Mouse (Mus musculus): ENCODE measurements around the gene Tusc2.
"Not testable (repeated sequence)": the region's sequence is repeated elsewhere in the genome, so short reads cannot be mapped to it uniquely, and the experiment has no call there.

The Tusc2 gene

DNA sequence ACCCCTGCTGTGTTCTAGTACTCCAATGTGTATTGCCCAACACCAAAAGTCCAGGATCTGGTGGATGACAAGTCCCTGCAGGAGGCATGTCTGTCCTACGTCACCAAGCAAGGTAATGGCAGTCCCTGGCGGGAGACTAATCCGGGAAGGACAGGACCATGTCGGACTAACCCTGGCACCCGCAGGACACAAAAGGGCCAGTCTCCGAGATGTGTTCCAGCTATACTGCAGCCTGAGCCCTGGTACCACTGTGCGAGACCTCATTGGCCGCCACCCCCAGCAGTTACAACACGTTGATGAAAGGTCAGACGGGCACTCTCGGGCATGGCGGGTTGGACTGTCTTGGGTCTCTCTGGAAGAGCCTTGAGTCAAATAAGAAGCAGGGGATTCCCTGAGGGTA is 18.3 kb upstream of the Tusc2 start:
- DNase-seq (ENCODE audit: low read depth in 1 of 2, low spot score in 2 of 2) = no peak

DNA sequence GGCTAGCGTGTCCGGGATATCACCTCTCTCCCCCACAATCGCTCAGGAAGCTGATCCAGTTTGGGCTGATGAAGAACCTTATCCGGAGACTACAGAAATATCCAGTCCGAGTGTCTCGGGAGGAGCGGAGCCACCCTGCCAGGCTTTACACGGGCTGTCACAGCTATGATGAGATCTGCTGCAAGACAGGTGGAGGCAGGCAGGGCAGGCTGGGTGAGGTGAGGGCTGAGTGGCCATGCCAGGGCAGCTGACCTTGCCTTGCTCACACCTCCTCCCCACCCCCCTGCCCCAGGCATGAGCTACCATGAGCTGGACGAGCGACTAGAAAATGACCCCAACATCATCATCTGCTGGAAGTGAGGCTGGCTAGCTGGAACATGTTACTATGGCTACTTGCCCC is 17.9 kb upstream of the Tusc2 start:
- DNase-seq (ENCODE audit: low read depth in 1 of 2, low spot score in 2 of 2) = no peak

DNA sequence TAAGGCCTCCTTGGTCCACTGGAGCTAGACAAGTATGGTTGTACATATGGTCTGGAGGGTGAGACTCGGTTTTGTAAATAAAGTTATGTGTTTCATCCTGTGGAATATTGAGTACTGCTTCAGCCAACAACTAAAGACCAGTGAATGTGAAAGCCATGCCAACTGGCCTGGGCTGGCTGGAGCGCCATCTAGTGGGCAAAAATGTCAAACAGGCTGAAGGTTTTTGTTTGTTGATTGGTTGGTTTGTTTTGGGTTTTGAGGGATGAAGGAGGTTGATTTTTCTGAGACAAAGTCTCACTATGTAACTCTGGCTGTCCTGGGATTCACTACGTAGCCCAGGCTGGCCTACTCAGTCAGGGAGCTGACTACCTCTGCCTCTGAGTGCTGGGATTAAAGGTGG is 17.5 kb upstream of the Tusc2 start:
- DNase-seq (ENCODE audit: low read depth in 1 of 2, low spot score in 2 of 2) = peak in 1 of 2 experiments; percentile 58

DNA sequence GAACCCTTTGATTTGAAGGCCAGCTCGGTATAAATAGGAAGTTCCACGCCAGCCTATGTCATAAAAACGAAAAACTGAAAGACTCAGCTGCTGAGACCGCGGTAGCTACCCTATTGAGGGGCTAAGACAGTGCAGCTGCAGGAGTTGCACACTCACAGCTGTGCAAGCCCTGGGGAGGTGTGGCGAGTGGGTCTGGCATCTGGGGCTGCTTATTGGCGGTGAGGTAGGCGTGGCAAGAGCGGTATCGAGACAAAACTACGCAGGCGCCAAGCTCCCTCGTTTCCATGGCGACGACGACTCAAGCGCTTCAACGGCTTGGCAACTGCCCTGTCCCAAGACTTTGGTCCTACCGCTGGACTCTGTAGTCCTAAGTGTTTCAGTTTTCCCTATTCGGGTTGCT is 16.0 kb upstream of the Tusc2 start, which contains the start of gene Zmynd10:
Zmynd10 (plus strand) TSS at position 273 of the 400 bp plus-strand sequence.
- DNase-seq (ENCODE audit: low read depth in 1 of 2, low spot score in 2 of 2) = peak; percentile 55 to 60

DNA sequence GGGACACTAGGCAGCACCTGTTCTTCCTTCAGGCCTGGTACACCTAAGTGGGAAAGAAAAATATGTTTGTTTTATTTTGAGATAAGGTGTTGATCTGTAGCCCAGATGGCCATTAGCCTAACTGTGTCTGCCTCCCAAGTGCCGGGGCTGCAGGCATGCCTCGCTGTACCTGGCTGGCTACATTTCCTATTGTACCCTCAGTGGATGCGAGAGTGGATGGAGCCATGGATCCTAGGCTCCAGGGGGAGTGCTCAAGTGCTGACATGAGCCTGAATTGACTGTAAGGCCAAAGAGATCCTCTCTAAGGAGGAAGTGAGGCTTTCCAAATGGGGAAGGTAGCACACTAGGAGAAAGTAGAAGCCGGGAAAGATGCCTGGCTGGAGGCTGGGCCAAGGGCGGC is 15.1 kb upstream of the Tusc2 start:
- DNase-seq (ENCODE audit: low read depth in 1 of 2, low spot score in 2 of 2) = no peak

DNA sequence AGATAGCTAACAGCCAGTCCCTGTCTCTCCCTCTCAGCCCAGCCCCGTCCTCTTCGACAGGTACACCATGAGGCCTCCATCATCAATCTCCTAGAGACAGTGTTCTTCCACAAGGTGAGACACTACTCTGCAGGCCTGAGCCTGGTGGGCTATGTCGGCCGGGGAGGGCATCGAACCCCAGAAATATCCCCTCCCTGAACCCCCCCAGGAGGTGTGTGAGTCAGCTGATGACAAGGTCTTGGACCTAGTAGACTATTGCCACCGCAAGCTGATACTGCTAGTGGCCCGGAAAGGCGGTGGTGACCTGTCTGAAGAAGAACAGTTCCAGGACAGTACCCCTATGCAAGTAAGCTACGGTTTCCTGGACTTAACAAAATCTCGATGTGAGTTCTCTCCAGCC is 14.2 kb upstream of the Tusc2 start:
- no peak for DNase-seq (ENCODE audit: low read depth in 1 of 2, low spot score in 2 of 2)

DNA sequence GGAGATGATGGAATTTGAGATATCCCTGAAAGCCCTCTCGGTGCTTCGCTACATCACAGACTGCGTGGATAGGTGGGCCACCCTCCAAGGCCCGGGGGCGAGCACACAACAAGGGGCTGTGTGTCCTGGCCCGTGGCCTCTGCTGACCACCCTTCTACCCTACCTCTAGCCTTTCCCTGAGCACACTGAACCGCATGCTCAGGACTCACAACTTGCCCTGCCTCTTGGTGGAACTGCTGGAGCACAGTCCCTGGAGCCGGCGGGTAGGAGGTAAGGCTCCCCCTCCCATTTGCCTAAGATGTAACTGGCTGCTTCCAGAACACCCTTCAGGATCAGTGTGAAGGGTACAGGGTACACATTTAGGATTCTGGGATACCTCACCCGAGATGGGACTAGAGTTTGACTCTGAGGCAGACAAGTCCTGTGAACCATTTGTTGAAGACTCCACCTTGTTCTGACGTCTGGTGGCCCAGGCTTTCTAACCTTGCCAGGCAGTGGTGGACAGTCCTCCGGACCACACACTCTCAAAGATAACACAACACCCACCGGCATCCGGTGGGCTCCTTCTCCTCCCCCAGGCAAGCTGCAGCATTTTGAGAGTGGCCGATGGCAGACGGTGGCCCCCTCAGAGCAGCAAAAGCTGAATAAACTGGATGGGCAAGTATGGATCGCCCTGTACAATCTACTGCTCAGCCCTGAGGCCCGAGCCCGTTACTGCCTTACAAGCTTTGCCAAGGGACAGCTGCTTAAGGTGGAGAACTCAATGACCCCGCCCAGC is 13.6 kb upstream of the Tusc2 start:
- DNase-seq (ENCODE audit: low read depth in 1 of 2, low spot score in 2 of 2) = no peak

DNA sequence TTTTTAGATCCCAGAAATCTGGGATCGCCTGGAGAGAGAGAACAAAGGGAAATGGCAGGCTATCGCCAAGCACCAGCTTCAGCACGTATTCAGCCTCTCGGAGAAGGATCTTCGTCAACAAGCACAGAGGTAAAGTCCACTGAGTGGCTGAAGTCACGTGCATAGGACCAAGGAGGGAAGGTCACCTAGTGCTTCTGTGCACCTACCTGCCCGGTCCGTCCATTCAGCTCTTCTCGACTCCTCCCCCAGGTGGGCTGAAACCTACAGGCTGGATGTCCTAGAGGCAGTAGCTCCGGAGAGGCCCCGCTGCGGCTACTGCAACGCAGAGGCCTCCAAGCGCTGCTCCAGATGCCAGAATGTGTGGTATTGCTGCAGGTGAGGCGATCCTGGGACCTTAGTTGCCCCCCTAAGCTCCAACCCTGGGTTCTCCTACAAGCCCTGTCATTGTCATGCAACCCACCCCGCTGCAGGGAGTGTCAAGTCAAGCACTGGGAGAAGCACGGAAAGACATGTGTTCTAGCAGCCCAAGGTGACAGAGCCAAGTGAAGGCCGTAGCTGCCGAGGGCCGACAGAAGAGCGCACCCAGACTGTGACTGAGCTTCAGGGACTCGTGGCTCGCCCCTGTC is 12.5 kb upstream of the Tusc2 start:
- no peak for DNase-seq (ENCODE audit: low read depth in 1 of 2, low spot score in 2 of 2)

DNA sequence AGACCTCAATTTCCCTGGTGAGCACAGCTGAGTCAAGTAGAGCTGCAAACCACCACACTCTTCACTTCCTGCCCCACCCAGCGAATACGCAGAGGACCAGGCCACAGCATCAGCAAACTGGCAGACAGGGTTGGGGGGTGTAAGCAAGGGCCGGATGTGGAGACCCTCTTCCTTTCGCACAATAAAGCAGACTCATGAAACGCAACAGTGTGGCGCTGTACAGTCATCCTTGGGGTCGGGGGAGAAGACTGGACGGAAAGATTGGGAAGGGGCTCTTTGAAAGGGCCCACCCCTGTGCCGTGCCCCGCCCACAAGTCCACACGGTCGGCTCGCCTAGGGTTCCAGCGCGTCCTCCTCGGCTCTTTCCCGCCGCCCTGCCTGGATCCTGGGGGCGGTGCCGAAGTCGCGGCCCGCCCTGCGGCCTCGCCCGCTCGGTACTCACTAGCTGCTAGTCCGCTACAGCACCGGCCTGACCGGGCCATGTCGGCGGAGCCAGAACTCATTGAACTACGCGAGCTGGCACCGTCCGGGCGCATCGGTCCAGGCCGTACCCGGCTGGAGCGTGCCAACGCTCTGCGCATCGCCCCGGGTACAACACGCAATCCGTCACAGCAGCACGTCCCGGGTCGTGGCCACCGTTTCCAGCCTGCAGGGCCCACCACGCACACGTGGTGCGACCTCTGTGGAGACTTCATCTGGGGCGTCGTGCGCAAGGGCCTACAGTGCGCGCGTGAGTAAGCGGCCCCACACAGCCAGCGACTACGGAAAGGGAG is 11.8 kb upstream of the Tusc2 start, which contains the start of gene Rassf1:
Rassf1 (plus strand) TSS at position 439 of the 773 bp plus-strand sequence.
- DNase-seq (ENCODE audit: low read depth in 1 of 2, low spot score in 2 of 2) = no peak

DNA sequence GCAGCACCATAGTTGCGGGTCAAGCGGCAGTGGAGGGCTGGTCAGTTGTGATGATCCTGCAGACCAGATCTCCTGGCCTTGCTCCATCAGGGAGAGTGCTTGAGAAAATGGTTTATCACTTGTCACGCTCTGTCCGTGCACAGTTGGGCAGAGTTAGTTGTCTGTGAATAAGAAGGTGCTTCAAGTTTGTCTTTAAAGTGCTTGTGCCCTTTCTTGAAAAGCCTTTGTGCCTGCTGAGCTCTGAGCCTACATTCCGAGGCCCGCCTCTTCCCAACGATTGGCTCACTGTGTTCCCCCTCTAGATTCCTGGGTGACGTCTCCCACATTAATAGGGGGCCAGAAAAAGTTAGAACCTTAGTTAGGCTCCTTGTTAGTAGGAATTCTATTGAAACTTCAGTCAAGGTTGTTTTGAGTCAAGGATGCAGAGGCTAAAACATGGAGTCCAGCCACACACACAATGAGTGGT is 11.1 kb upstream of the Tusc2 start:
- DNase-seq (ENCODE audit: low read depth in 1 of 2, low spot score in 2 of 2) = no peak

DNA sequence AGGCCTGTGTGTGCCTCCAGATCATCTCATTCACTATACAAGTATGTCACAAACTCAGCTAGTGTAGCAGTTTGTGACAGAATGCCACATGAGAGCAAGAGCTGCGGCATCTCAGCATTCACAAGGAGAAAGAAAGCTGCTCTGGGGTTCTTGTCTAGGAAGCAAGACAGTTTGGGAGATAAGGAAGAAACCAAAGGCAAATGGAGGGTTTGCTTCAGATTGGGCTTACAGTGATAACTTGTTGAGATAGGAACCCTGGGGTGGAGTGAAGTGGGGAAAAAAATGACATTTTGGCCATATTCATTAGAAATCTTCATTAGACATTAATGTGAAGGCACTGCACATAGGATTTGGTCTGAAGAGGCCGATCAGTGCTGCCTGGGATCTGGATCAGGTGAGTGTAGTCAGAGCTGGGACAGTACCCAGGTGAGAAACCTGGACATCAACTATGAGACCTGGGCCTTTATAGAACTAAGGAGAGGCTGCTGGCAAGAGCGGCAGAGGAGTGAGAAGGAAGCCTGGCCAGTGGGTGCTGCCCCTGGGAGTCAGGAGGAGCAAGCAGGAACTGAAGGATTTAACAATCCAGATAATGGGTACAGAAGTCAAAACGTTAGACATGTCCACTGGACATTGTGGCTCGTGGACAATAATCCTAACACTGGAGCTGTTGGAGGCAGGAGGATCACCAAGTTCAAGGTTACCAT is 10.2 kb upstream of the Tusc2 start:
- no peak for DNase-seq (ENCODE audit: low read depth in 1 of 2, low spot score in 2 of 2)

DNA sequence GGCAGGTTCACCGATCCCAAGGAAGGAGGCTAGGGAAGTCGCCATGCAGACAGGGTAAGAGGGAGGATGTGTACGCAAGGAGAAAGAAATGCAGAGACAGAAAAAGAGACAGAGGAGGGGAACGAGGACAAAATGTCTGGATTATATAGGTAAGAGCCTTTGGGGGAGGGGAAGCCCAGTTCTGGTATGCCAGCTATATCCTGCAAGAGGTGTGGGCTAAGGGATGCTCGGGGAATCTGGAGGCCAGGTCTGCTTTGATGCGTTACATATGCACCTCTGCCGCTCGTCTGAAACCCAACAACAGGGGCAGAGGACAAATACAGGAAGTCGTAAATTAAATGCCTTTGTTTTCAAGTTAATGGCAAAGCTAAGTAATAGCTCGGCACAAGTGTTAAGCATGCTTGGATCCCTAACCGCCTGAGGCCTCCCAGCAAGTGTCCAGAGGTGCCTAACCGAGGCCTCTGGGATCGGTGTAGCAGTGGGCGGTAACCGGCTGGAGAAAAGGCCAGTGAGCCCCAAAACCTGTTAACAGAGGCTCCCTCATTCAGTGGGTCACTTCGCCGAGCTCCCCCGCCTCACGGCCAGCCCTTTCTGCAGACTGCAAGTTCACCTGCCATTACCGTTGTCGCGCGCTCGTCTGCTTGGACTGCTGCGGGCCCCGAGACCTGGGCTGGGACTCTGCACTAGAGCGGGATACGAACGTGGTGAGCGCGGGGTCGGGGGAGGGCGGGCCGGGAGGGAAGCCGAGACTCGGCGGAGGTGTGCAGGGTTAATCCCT is 9.3 kb upstream of the Tusc2 start:
- DNase-seq (ENCODE audit: low read depth in 1 of 2, low spot score in 2 of 2) = no peak

DNA sequence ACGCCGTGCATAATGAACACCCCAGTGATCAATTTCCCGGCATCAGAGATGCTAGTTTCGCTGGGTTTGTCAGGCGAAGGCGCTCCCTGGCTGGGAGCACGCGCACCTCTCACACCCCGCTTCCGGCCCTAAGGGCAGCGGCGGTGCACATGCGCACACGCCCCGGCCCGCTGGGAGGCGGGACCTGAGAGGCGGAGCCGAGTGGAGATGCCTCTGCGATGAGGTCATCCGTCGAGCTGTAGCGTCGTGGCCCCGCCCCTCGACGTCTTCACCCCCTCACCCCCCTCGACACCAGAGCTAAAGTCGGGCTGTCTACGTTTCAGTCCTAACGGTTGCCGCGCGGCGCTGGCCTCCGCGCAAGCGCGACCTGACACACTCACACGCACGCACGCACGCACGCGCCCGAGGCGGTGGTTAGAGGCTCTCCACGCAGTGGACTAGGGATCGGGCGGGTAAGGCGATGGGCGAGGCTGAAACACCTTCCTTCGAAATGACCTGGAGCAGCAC is 8.7 kb upstream of the Tusc2 start:
- DNase-seq (ENCODE audit: low read depth in 1 of 2, low spot score in 2 of 2) = peak; percentile 86 to 89

DNA sequence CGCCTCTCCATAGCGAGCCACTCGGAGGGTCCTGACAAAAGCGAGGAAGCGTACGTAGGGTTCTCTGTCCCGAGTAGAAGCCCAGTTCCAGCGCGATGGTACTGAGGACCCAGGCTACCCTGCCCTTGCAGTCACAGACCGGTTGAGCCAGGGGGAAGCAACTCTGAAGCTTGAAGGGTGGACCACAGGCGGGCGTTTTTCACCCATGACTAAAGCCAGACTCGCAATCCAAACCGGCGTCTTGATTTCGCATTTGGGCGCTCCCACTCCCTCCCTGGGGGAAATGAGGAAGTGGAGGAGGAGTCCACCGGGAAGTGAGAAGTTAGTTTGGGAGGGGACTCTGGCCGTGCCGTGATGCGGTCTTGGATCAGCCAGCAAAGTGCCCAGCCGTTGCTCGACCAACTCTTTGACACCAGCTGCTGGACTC is 8.0 kb upstream of the Tusc2 start:
- peak; percentile 75 to 76 for DNase-seq (ENCODE audit: low read depth in 1 of 2, low spot score in 2 of 2)

DNA sequence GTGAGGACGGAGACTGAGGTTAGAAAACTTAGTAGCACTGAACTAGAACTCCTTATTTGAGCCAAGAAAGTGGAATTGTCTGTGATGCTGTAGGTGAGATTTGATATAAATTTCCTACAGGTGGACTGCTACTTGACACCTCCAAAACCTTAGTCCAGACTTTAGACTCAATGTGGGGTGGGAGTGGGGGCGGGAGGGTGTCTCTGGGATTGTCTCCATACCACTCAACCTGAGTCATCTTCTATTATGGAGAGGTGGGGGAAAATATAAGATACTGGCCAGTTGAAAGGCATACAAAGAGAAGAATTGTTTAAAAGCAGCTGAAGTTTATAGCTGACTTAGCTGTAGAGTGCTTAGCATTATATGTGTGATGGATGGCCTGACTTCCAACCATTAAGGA is 7.4 kb upstream of the Tusc2 start:
- no peak for DNase-seq (ENCODE audit: low read depth in 1 of 2, low spot score in 2 of 2)

DNA sequence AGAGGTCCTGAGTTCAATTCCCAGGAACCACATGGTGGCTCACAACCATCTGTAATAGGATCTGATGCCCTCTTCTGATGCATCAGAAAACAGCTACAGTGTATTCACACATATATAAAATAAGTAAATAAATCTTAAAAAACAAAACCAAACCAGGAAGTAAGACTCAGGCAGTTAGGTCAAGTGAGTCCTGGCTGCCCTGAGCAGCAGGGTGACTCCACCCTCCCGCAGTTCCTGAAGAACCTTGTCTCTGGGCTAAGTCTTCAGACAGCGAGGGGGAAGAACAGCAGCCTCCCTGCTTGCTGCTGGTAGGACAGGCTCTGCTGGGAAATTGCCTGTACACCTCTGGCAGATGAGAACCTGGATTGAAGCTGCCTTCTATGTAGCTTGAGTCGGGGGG is 6.7 kb upstream of the Tusc2 start:
- DNase-seq (ENCODE audit: low read depth in 1 of 2, low spot score in 2 of 2) = no peak

DNA sequence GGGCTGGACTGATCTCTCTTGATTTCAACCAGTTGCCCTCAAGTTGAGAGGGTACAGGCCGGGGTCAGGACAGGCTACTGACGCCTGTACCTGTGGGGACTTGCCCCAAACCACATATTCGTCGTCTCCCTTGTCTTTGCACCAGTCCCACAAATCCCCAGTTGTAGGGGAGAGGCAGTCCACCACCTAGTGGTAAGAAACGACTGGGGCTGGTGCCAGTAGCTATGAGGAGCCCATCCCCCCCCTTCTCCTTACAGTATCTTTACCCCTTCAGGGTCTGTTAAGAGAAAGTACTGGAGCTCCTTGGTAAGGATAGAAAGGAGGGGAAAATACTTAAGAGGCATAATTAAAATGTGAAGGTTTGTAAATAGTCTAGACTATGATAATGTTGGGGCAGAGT is 2.5 kb downstream of the Tusc2 start:
- not testable (repeated sequence) for DNase-seq (ENCODE audit: low read depth in 1 of 2, low spot score in 2 of 2)

DNA sequence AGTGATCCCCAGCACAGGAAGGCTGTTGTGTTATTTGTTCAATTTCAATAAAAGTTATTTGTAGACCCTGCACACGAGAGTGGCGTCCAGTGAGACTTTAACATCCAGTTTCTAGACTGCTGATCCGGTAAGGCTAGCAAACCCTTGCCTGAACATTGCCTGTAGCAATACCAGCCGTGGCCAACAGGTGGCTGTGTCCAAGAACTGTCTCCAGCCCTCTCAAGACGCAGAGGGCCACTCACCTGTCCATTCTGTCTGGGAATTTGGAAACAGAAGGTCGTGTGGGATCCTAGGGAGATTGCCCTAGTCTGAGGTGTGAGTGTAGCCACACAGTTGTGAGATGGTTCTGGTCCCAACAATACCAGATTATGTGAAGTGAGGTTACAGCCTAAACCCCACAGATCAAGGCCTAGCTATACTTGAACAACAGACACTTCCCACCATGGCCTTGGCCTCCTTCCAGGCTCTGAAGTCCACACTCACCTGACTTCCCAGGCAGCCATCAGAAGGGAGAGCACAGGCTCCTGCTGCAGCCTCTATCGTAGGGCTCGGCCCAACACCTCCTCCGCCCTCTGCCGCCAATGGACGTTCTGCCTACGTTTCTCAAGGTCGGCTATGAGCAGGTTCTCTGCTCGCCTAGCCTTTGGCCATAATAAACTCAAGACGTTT is 3.1 kb downstream of the Tusc2 start:
- DNase-seq (ENCODE audit: low read depth in 1 of 2, low spot score in 2 of 2) = peak in 1 of 2 experiments; percentile 61

DNA sequence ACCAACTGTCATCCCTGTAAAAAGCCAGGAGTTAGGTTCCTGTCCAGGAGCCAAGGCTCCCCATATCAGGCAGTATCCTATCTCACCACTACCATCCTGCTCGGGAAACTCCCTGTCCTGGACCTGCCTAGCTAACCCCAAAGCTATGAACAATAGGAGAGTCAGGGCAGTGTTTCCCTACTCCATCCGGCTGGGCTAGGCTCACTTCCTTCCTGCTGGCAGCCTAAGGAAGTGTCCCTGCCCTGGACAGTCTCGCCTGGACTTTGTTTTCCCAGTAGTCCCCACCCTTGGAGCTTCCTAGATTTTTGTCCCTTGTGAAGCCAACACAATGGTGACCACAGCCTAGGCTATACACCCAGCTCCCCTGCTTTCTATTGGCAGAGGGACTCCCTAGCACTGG is 3.8 kb downstream of the Tusc2 start:
- no peak for DNase-seq (ENCODE audit: low read depth in 1 of 2, low spot score in 2 of 2)
